9 mouse cellular contexts compared by ENCODE assay signal in the genomic region with DNA sequence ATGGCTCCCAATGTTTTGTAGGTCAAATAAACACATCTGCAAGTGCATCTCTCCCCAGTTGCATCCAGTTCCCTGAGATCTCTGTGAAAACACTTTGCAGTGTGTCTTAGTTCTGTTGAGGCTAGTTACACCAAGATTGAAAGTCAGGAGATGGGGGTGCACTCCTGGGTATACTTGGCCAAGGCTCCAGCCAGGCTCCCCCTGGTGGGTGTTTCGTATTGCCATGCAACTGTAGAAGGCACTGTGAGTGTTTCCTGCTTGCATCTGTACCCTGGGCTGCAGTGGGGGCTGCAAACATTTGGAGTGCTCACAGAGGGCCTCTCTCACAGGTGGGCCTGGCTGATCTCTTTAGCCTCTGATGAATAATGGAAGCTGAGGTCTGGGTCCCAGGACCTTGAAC.
DNase-seq lines count a peak whose midpoint lies in the region; ATAC-seq and TF ChIP-seq lines count a peak whose summit lies in the region.
"Had no signal": no experiment of that assay in that cellular context is flagged by ENCODE, and none has a peak within 500 bp of the region (broad histone marks: within the 10 kb centered on the region; RNA-seq: fewer than 3 reads in every experiment).

No protein-coding gene starts in this region.

- H3K4me3 ChIP-seq in forebrain, postnatal 0 days (ENCODE audit: low read depth, low read length), result no peak overlapping the region
- no peak overlapping the region for H3K4me3 ChIP-seq in forebrain, embryonic 13.5 days
- no peak overlapping the region for H3K4me3 ChIP-seq in lung, embryonic 14.5 days (ENCODE audit: low read depth, low read length)
- no peak overlapping the region for H3K4me3 ChIP-seq in embryonic facial prominence, embryonic 10.5 days
- H3K4me3 ChIP-seq: limb, embryonic 15.5 days had no signal

- ATAC-seq in forebrain, postnatal 0 days, result no peak
- no peak for ATAC-seq in forebrain, embryonic 13.5 days
- no peak for ATAC-seq in lung, embryonic 14.5 days (ENCODE audit: insufficient read depth)

- H3K9me3 ChIP-seq in forebrain, postnatal 0 days (ENCODE audit: low read length), result no peaks in the 10 kb centered on the region
- H3K9me3 ChIP-seq in forebrain, embryonic 13.5 days (replicated peaks), result 0 out of 2 replicates have a peak, but pooled peaks cover 4% of the 10 kb centered on the region
- no peaks in the 10 kb centered on the region for H3K9me3 ChIP-seq in lung, embryonic 14.5 days (ENCODE audit: low read depth, low read length)
- no peaks in the 10 kb centered on the region for H3K9me3 ChIP-seq in embryonic facial prominence, embryonic 10.5 days
- H3K9me3 ChIP-seq: limb, embryonic 15.5 days had no signal

- WGBS in forebrain, postnatal 0 days, result 50% methylated on average over 1 of the region's 1 CpGs
- 44% methylated on average over 1 of the region's 1 CpGs for WGBS in forebrain, embryonic 13.5 days
- 27% methylated on average over 1 of the region's 1 CpGs for WGBS in lung, embryonic 14.5 days
- 49% methylated on average over 1 of the region's 1 CpGs for WGBS in embryonic facial prominence, embryonic 10.5 days

- peak; percentile 61 for TF ChIP-seq CTCF in forebrain, postnatal 0 days (IDR thresholded peaks at IDR 0.05; ENCODE audit: low read depth)
- TF ChIP-seq CTCF in lung, embryonic 14.5 days (IDR thresholded peaks at IDR 0.05; ENCODE audit: low read depth), result peak; percentile 60

- no peaks in the 10 kb centered on the region for H3K36me3 ChIP-seq in forebrain, postnatal 0 days (ENCODE audit: insufficient read depth)
- H3K36me3 ChIP-seq in forebrain, embryonic 13.5 days (ENCODE audit: poor library complexity, severe bottlenecking), result no peaks in the 10 kb centered on the region
- no peaks in the 10 kb centered on the region for H3K36me3 ChIP-seq in lung, embryonic 14.5 days (ENCODE audit: insufficient read depth)
- H3K36me3 ChIP-seq in embryonic facial prominence, embryonic 10.5 days (replicated peaks), result no peaks in the 10 kb centered on the region
- H3K36me3 ChIP-seq: limb, embryonic 15.5 days had no signal

- peak; percentile 40 for DNase-seq in forebrain, postnatal 0 days
- peak; percentile 55 for DNase-seq in lung, embryonic 14.5 days
- DNase-seq in lung, adult 18-20 months, result no peak
- peak; percentile 26 for DNase-seq in embryonic facial prominence, embryonic 10.5 days (ENCODE audit: low spot score)
- DNase-seq in mesoderm, embryonic 11.5 days (ENCODE audit: low read depth, low spot score), result peak; percentile 21
- DNase-seq in urinary bladder, postnatal 4 days (ENCODE audit: low spot score in 2 of 2), result no peak
- no peak for DNase-seq in ovary, postnatal 36 days (ENCODE audit: low spot score)

- no peaks in the 10 kb centered on the region for H3K4me1 ChIP-seq in forebrain, postnatal 0 days (ENCODE audit: insufficient read depth)
- no peaks in the 10 kb centered on the region for H3K4me1 ChIP-seq in forebrain, embryonic 13.5 days
- H3K4me1 ChIP-seq in lung, embryonic 14.5 days (ENCODE audit: insufficient read depth), result no peaks in the 10 kb centered on the region
- H3K4me1 ChIP-seq in embryonic facial prominence, embryonic 10.5 days, result no peaks in the 10 kb centered on the region; the same call in 1 of the 2 replicates
- H3K4me1 ChIP-seq: limb, embryonic 15.5 days had no signal

- H3K9ac ChIP-seq in forebrain, postnatal 0 days, result no peak overlapping the region
- H3K9ac ChIP-seq in forebrain, embryonic 13.5 days, result no peak overlapping the region
- H3K9ac ChIP-seq in lung, embryonic 14.5 days, result no peak overlapping the region
- H3K9ac ChIP-seq: limb, embryonic 15.5 days had no signal

- H3K4me2 ChIP-seq in forebrain, postnatal 0 days (ENCODE audit: low read depth), result no peak overlapping the region
- H3K4me2 ChIP-seq in forebrain, embryonic 13.5 days, result no peak overlapping the region
- H3K4me2 ChIP-seq in lung, embryonic 14.5 days, result no peak overlapping the region
- H3K4me2 ChIP-seq: limb, embryonic 15.5 days had no signal

- H3K27ac ChIP-seq in forebrain, postnatal 0 days (ENCODE audit: low read depth, low read length), result no peak overlapping the region
- no peak overlapping the region for H3K27ac ChIP-seq in forebrain, embryonic 13.5 days
- H3K27ac ChIP-seq in lung, embryonic 14.5 days (ENCODE audit: low read depth), result no peak overlapping the region
- H3K27ac ChIP-seq in embryonic facial prominence, embryonic 10.5 days (replicated peaks), result no peak overlapping the region
- H3K27ac ChIP-seq: limb, embryonic 15.5 days had no signal

- no peaks in the 10 kb centered on the region for H3K27me3 ChIP-seq in forebrain, postnatal 0 days (ENCODE audit: insufficient read depth, low read length)
- no peaks in the 10 kb centered on the region for H3K27me3 ChIP-seq in forebrain, embryonic 13.5 days
- H3K27me3 ChIP-seq in lung, embryonic 14.5 days (ENCODE audit: insufficient read depth, low read length), result no peaks in the 10 kb centered on the region
- H3K27me3 ChIP-seq in embryonic facial prominence, embryonic 10.5 days (replicated peaks; ENCODE audit: low read depth, poor library complexity, severe bottlenecking), result no peaks in the 10 kb centered on the region

Comparison
In these comparisons a context has a peak if more than half of its experiments do, and no peak if none do; other contexts are left out.
1. DNase-seq: peak in forebrain, postnatal 0 days (single experiment), lung, embryonic 14.5 days (single experiment), embryonic facial prominence, embryonic 10.5 days (single experiment) and mesoderm, embryonic 11.5 days (single experiment); none in lung, adult 18-20 months (0 of 2), urinary bladder, postnatal 4 days (0 of 2) and ovary, postnatal 36 days (single experiment).